Mouse (Mus musculus) hindbrain, embryonic 13.5 days (tissue): ENCODE measurements around the gene Ostm1. TPM values are rescaled to one million over a fixed set of nuclear protein-coding genes. Genes with fewer than 3 reads are reported as not detected.

Experiments used
- ATAC-seq: fragments of 200-750 bp; cut with Nextera tagmentation; 2 replicates; pipeline ENCODE4 v1.8.0; 2017; ENCODE audit warnings: moderate TSS enrichment; ENCODE audit not compliant: low FRiP score
- H3K27ac ChIP-seq: fragments of 300-500 bp; sonication (generic); 2 replicates; pipeline ENCODE4 v1.5.1; 2015; ENCODE audit warnings: inconsistent platforms, mild to moderate bottlenecking, moderate library complexity
- H3K27me3 ChIP-seq: fragments of 300-500 bp; sonication (generic); 2 replicates; pipeline ENCODE4 v1.6.1; 2015; ENCODE audit warnings: mild to moderate bottlenecking, inconsistent platforms
- H3K36me3 ChIP-seq: fragments of 300-500 bp; sonication (generic); 2 replicates; pipeline ENCODE4 v1.6.1; 2015; ENCODE audit warnings: mild to moderate bottlenecking, inconsistent platforms
- H3K4me1 ChIP-seq: fragments of 300-500 bp; sonication (generic); replicated peaks from 2 replicates; pipeline ENCODE4 v1.6.1; 2015; ENCODE audit warnings: inconsistent platforms
- H3K4me2 ChIP-seq: fragments of 300-500 bp; sonication (generic); 2 replicates; pipeline ENCODE4 v1.6.1; 2015; ENCODE audit warnings: inconsistent platforms, mild to moderate bottlenecking, moderate library complexity
- H3K4me3 ChIP-seq: fragments of 300-500 bp; sonication (generic); 2 replicates; pipeline ENCODE4 v1.5.1; 2015; ENCODE audit warnings: mild to moderate bottlenecking, inconsistent platforms
- H3K9ac ChIP-seq: fragments of 300-500 bp; sonication (generic); 2 replicates; pipeline ENCODE4 v1.6.1; 2015; ENCODE audit warnings: mild to moderate bottlenecking, inconsistent platforms
- H3K9me3 ChIP-seq: fragments of 300-500 bp; sonication (generic); 2 replicates; pipeline ENCODE4 v1.6.1; 2016; ENCODE audit warnings: inconsistent platforms
- WGBS: fragments of 180-500 bp; shearing (Covaris S2); methylation state at CpG from one replicate; pipeline ENCODE4 v1.1.7; 2015; 5-methylcytosine and 5-hydroxymethylcytosine counted together
- polyA plus RNA-seq: library from polyadenylated mRNA; unstranded; fragments of >200 nt; fragmentation: Nextera tagmentation; extraction: Ambion mirVana; gene quantifications from 2 replicates; pipeline ENCODE4 v1.2.1, GENCODE M21; 2015

The Ostm1 gene
- polyA plus RNA-seq, 1 experiment from 2014 or later, result 32.2 TPM

GRCm38 (mm10) chr10:42613075-42613474, 29.5 kb downstream of the Ostm1 start:
- H3K4me3 ChIP-seq, result no peak overlapping the region
- H3K27me3 ChIP-seq, result peaks cover 96% of the 10 kb centered on the region
- ATAC-seq, result no peak
- H3K4me2 ChIP-seq, result no peak overlapping the region
- H3K36me3 ChIP-seq, result no peaks in the 10 kb centered on the region
- H3K9me3 ChIP-seq, result 0 out of 2 replicates have a peak, but pooled peaks cover 7% of the 10 kb centered on the region
- H3K9ac ChIP-seq, result no peak overlapping the region
- peaks cover 5% of the 10 kb centered on the region for H3K4me1 ChIP-seq
- WGBS, result 8% methylated on average over 12 of the region's 12 CpGs
- H3K27ac ChIP-seq, result no peak overlapping the region

- H3K4me3 ChIP-seq, result peak overlapping the region; percentile 29
- H3K36me3 ChIP-seq, result no peaks in the 10 kb centered on the region
- WGBS, result under 1% methylated on average over 38 of the region's 40 CpGs
- 0 out of 2 replicates have a peak, but pooled peaks have one; percentile 28 for ATAC-seq
- H3K27me3 ChIP-seq, result peaks cover 96% of the 10 kb centered on the region
- 0 out of 2 replicates have a peak, but pooled peaks cover 4% of the 10 kb centered on the region for H3K9me3 ChIP-seq
- peak overlapping the region; percentile 52 for H3K4me2 ChIP-seq
- no peak overlapping the region for H3K9ac ChIP-seq
- H3K27ac ChIP-seq, result no peak overlapping the region
- H3K4me1 ChIP-seq, result peaks cover 5% of the 10 kb centered on the region
Measured at GRCm38 (mm10) chr10:42613639-42614381, 30.2 kb downstream of the Ostm1 start.

GRCm38 (mm10) chr10:42614766-42615165, 31.1 kb downstream of the Ostm1 start:
- H3K4me2 ChIP-seq, result no peak overlapping the region
- H3K9me3 ChIP-seq, result 0 out of 2 replicates have a peak, but pooled peaks cover 4% of the 10 kb centered on the region
- ATAC-seq, result no peak
- H3K27me3 ChIP-seq, result peaks cover 96% of the 10 kb centered on the region
- no peak overlapping the region for H3K9ac ChIP-seq
- no peak overlapping the region for H3K27ac ChIP-seq
- no peak overlapping the region for H3K4me3 ChIP-seq
- H3K36me3 ChIP-seq, result no peaks in the 10 kb centered on the region
- peaks cover 5% of the 10 kb centered on the region for H3K4me1 ChIP-seq
- 8% methylated on average over 9 of the region's 9 CpGs for WGBS

GRCm38 (mm10) chr10:42618291-42618690, 34.7 kb downstream of the Ostm1 start:
- Histone ChIP-seq H3K9ac (no peak overlapping the region), H3K36me3 (no peaks in the 10 kb centered on the region), H3K9me3 (no peaks in the 10 kb centered on the region), H3K27ac (no peak overlapping the region), H3K4me3 (no peak overlapping the region), H3K27me3 (peaks cover 98% of the 10 kb centered on the region), H3K4me2 (no peak overlapping the region), H3K4me1 (peaks cover 5% of the 10 kb centered on the region)
- 39% methylated on average over 2 of the region's 2 CpGs for WGBS
- ATAC-seq, result no peak

- no peak overlapping the region for H3K9ac ChIP-seq
- no peak for ATAC-seq
- WGBS, result 79% methylated on average over 2 of the region's 2 CpGs
- no peak overlapping the region for H3K4me3 ChIP-seq
- no peak overlapping the region for H3K27ac ChIP-seq
- H3K9me3 ChIP-seq, result no peaks in the 10 kb centered on the region
- peaks cover 97% of the 10 kb centered on the region for H3K27me3 ChIP-seq
- H3K36me3 ChIP-seq, result no peaks in the 10 kb centered on the region
- H3K4me2 ChIP-seq, result no peak overlapping the region
- H3K4me1 ChIP-seq, result 0 out of 2 replicates have a peak, but pooled peaks cover under 1% of the 10 kb centered on the region
Measured at GRCm38 (mm10) chr10:42625907-42626306, 42.3 kb downstream of the Ostm1 start.

- Histone ChIP-seq H3K4me3 (no peak overlapping the region), H3K4me1 (peaks cover 34% of the 10 kb centered on the region), H3K27me3 (peaks cover 98% of the 10 kb centered on the region), H3K9me3 (no peaks in the 10 kb centered on the region), H3K27ac (no peak overlapping the region), H3K9ac (no peak overlapping the region), H3K4me2 (no peak overlapping the region), H3K36me3 (no peaks in the 10 kb centered on the region)
- WGBS, result 1% methylated on average over 19 of the region's 19 CpGs
- ATAC-seq, result no peak
Measured at GRCm38 (mm10) chr10:42630596-42631355, 47.2 kb downstream of the Ostm1 start.

GRCm38 (mm10) chr10:42631754-42632452, 48.3 kb downstream of the Ostm1 start:
- Histone ChIP-seq H3K9me3 (no peaks in the 10 kb centered on the region), H3K9ac (no peak overlapping the region; the same call in 1 of the 2 replicates), H3K27ac (no peak overlapping the region), H3K27me3 (peaks cover 97% of the 10 kb centered on the region), H3K4me1 (peaks cover 42% of the 10 kb centered on the region), H3K4me2 (peak overlapping the region; percentile 40), H3K36me3 (no peaks in the 10 kb centered on the region), H3K4me3 (0 out of 2 replicates have a peak overlapping the region, but pooled peaks have one; percentile 6)
- under 1% methylated on average over 36 of the region's 42 CpGs for WGBS
- no peak for ATAC-seq

- Histone ChIP-seq H3K4me1 (peaks cover 42% of the 10 kb centered on the region), H3K27ac (no peak overlapping the region), H3K4me2 (peak overlapping the region; percentile 40), H3K27me3 (peaks cover 97% of the 10 kb centered on the region), H3K9me3 (no peaks in the 10 kb centered on the region), H3K36me3 (no peaks in the 10 kb centered on the region), H3K9ac (no peak overlapping the region; the same call in 1 of the 2 replicates), H3K4me3 (peak overlapping the region; percentile 6; the same call in 1 of the 2 replicates)
- WGBS, result under 1% methylated on average over 39 of the region's 39 CpGs
- no peak for ATAC-seq
Measured at GRCm38 (mm10) chr10:42632453-42633360, 49.1 kb downstream of the Ostm1 start.

GRCm38 (mm10) chr10:42633361-42634121, 49.9 kb downstream of the Ostm1 start:
- Histone ChIP-seq H3K9me3 (no peaks in the 10 kb centered on the region), H3K27me3 (peaks cover 97% of the 10 kb centered on the region), H3K4me1 (peaks cover 42% of the 10 kb centered on the region), H3K27ac (no peak overlapping the region), H3K4me3 (peak overlapping the region; percentile 6; the same call in 1 of the 2 replicates), H3K4me2 (peak overlapping the region; percentile 40), H3K9ac (no peak overlapping the region), H3K36me3 (no peaks in the 10 kb centered on the region)
- WGBS, result 1% methylated on average over 23 of the region's 23 CpGs
- no peak for ATAC-seq

GRCm38 (mm10) chr10:42634122-42634720, 50.6 kb downstream of the Ostm1 start:
- Histone ChIP-seq H3K4me3 (no peak overlapping the region), H3K27me3 (peaks cover 96% of the 10 kb centered on the region), H3K27ac (no peak overlapping the region), H3K4me2 (no peak overlapping the region), H3K36me3 (no peaks in the 10 kb centered on the region), H3K9me3 (no peaks in the 10 kb centered on the region), H3K9ac (no peak overlapping the region), H3K4me1 (peaks cover 42% of the 10 kb centered on the region)
- 1% methylated on average over 8 of the region's 8 CpGs for WGBS
- ATAC-seq, result no peak
